In genomic region chr12:86641763-86642162, GRCm38 (mm10) we compare ENCODE assay signal across 9 mouse cellular contexts. TPM values are rescaled to one million over a fixed set of nuclear protein-coding genes. Genes with fewer than 3 reads are reported as not detected.
A peak's percentile ranks its signal among the peaks of the same experiment; 100 is the strongest.
DNase-seq lines count a peak whose midpoint lies in the region; ATAC-seq and TF ChIP-seq lines count a peak whose summit lies in the region.
"Had no signal": no experiment of that assay in that cellular context is flagged by ENCODE, and none has a peak within 500 bp of the region (broad histone marks: within the 10 kb centered on the region; RNA-seq: fewer than 3 reads in every experiment).

No protein-coding gene starts in this region.

- no peaks in the 10 kb centered on the region for H3K9me3 ChIP-seq in heart, postnatal 0 days (replicated peaks; ENCODE audit: control insufficient read depth, low read length)
- no peaks in the 10 kb centered on the region for H3K9me3 ChIP-seq in heart, embryonic 11.5 days (replicated peaks; ENCODE audit: control insufficient read depth, low read length)
- no peaks in the 10 kb centered on the region for H3K9me3 ChIP-seq in neural tube, embryonic 11.5 days (ENCODE audit: control insufficient read depth, low read length)
- H3K9me3 ChIP-seq: liver, embryonic 15.5 days had no signal

- no peak for ATAC-seq in heart, postnatal 0 days (ENCODE audit: insufficient read depth, low read depth)
- no peak for ATAC-seq in heart, embryonic 11.5 days (replicated peaks; ENCODE audit: insufficient number of reproducible peaks, low FRiP score, low TSS enrichment)
- no peak for ATAC-seq in neural tube, embryonic 11.5 days (ENCODE audit: insufficient read depth, low FRiP score, low TSS enrichment)
- ATAC-seq in megakaryocyte, adult 5-6 weeks (ENCODE audit: poor library complexity, severe bottlenecking): no peak

- no peak overlapping the region for H3K27ac ChIP-seq in heart, postnatal 0 days (ENCODE audit: low read depth)
- no peak overlapping the region for H3K27ac ChIP-seq in heart, embryonic 11.5 days (ENCODE audit: low read depth, low read length)
- H3K27ac ChIP-seq in neural tube, embryonic 11.5 days (ENCODE audit: low read depth, low read length): no peak overlapping the region
- H3K27ac ChIP-seq: liver, embryonic 15.5 days had no signal

- 38% methylated on average over 8 of the region's 8 CpGs for WGBS in heart, postnatal 0 days
- 35% methylated on average over 8 of the region's 8 CpGs for WGBS in heart, embryonic 11.5 days (ENCODE audit: insufficient replicate concordance)
- 36% methylated on average over 8 of the region's 8 CpGs for WGBS in neural tube, embryonic 11.5 days

- H3K4me2 ChIP-seq in heart, postnatal 0 days (ENCODE audit: low read depth, low read length): no peak overlapping the region
- no peak overlapping the region for H3K4me2 ChIP-seq in heart, embryonic 11.5 days
- H3K4me2 ChIP-seq in neural tube, embryonic 11.5 days (ENCODE audit: low read depth): no peak overlapping the region
- H3K4me2 ChIP-seq: liver, embryonic 15.5 days had no signal

- no peaks in the 10 kb centered on the region for H3K27me3 ChIP-seq in heart, postnatal 0 days (ENCODE audit: control insufficient read depth, insufficient read depth, low read length)
- H3K27me3 ChIP-seq in heart, embryonic 11.5 days (ENCODE audit: control insufficient read depth, insufficient read depth, low read length): no peaks in the 10 kb centered on the region
- no peaks in the 10 kb centered on the region for H3K27me3 ChIP-seq in neural tube, embryonic 11.5 days (ENCODE audit: control insufficient read depth, insufficient read depth, low read length)
- H3K27me3 ChIP-seq in splenic B cell, adult 2 months (ENCODE audit: control insufficient read depth, insufficient read depth, low read length, poor library complexity, severe bottlenecking): no peaks in the 10 kb centered on the region
- H3K27me3 ChIP-seq: liver, embryonic 15.5 days had no signal

- H3K36me3 ChIP-seq in heart, postnatal 0 days (replicated peaks; ENCODE audit: control insufficient read depth, insufficient read depth, low read length): no peaks in the 10 kb centered on the region
- no peaks in the 10 kb centered on the region for H3K36me3 ChIP-seq in heart, embryonic 11.5 days (ENCODE audit: control insufficient read depth, insufficient read depth, low read length)
- no peaks in the 10 kb centered on the region for H3K36me3 ChIP-seq in neural tube, embryonic 11.5 days (ENCODE audit: control insufficient read depth, insufficient read depth, low read length)
- H3K36me3 ChIP-seq in splenic B cell, adult 2 months (ENCODE audit: control insufficient read depth, insufficient read depth, low read length, poor library complexity, severe bottlenecking): no peaks in the 10 kb centered on the region
- H3K36me3 ChIP-seq: liver, embryonic 15.5 days had no signal

- H3K9ac ChIP-seq in heart, postnatal 0 days (replicated peaks; ENCODE audit: low read depth, low read length): no peak overlapping the region
- no peak overlapping the region for H3K9ac ChIP-seq in heart, embryonic 11.5 days (ENCODE audit: low read depth, low read length)
- H3K9ac ChIP-seq in neural tube, embryonic 11.5 days (ENCODE audit: low read length): no peak overlapping the region
- H3K9ac ChIP-seq: liver, embryonic 15.5 days had no signal

- H3K4me1 ChIP-seq in heart, postnatal 0 days (ENCODE audit: control insufficient read depth, insufficient read depth): peaks cover 7% of the 10 kb centered on the region
- peaks cover 11% of the 10 kb centered on the region for H3K4me1 ChIP-seq in heart, embryonic 11.5 days (ENCODE audit: control insufficient read depth, insufficient read depth, low read length)
- peaks cover 11% of the 10 kb centered on the region for H3K4me1 ChIP-seq in neural tube, embryonic 11.5 days (ENCODE audit: control insufficient read depth, insufficient read depth, low read length)
- H3K4me1 ChIP-seq: liver, embryonic 15.5 days had no signal

- no peak for TF ChIP-seq EP300 in heart, postnatal 0 days (IDR thresholded peaks at IDR 0.05; ENCODE audit: low read depth)

- peak; percentile 55 for TF ChIP-seq CTCF in heart, postnatal 0 days (IDR thresholded peaks at IDR 0.05; ENCODE audit: low read depth)

- no peak overlapping the region for H3K4me3 ChIP-seq in heart, postnatal 0 days (ENCODE audit: low read depth, low read length)
- H3K4me3 ChIP-seq in heart, embryonic 11.5 days (ENCODE audit: low read depth, low read length): no peak overlapping the region
- H3K4me3 ChIP-seq in neural tube, embryonic 11.5 days (ENCODE audit: low read depth, low read length): no peak overlapping the region
- H3K4me3 ChIP-seq: liver, embryonic 15.5 days had no signal

- no peak for DNase-seq in heart, postnatal 0 days (ENCODE audit: low spot score)
- DNase-seq in neural tube, embryonic 11.5 days (ENCODE audit: low spot score): peak; percentile 25
- no peak for DNase-seq in neural tube, embryonic 10.5 days (ENCODE audit: extremely low spot score, low spot score)
- peak; percentile 4 for DNase-seq in c-Kit-positive CD71-positive TER-119-positive erythroid progenitor cells, embryonic 14.5 days (ENCODE audit: low spot score)
- peak; percentile 23 for DNase-seq in splenic B cell, adult 2 months (ENCODE audit: low read depth, low spot score)
- DNase-seq in urinary bladder, adult 18-20 months (ENCODE audit: low spot score in 2 of 2): no peak

RNA-seq across cellular contexts. Expression of gene Vash1, which starts 36.7 kb away (rescaled TPM):
- 35.0 and 38.1 TPM in 2 replicates for total RNA-seq in heart, postnatal 0 days (2014; rRNA removed; ENCODE audit: low replicate concordance)
- 8.2 and 8.9 TPM in 2 replicates for polyA plus RNA-seq in heart, postnatal 0 days (2015; fragmentation: Nextera tagmentation; extraction: Ambion mirVana)
- polyA plus RNA-seq in heart, embryonic 11.5 days (2014; fragmentation: Nextera tagmentation; extraction: Ambion mirVana): 7.7 and 8.2 TPM in 2 replicates
- polyA plus RNA-seq in neural tube, embryonic 11.5 days (2014; fragmentation: Nextera tagmentation; extraction: Ambion mirVana): 26.6 and 27.8 TPM in 2 replicates
- total RNA-seq in megakaryocyte, adult 5-6 weeks (2015): not detected in 2 replicates
- total RNA-seq in megakaryocyte, adult 5-6 weeks (2017): 0.16 TPM in 1 of 2 replicates, not detected in the other

Comparison
In these comparisons a context has a peak if more than half of its experiments do, and no peak if none do; other contexts are left out.
1. DNase-seq: peak in neural tube, embryonic 11.5 days (single experiment), c-Kit-positive CD71-positive TER-119-positive erythroid progenitor cells, embryonic 14.5 days (single experiment) and splenic B cell, adult 2 months (single experiment); none in heart, postnatal 0 days (single experiment), neural tube, embryonic 10.5 days (single experiment) and urinary bladder, adult 18-20 months (0 of 2).